Mouse (Mus musculus) heart, embryonic 14.5 days (tissue): ENCODE data around the gene Mdga1. TPM values are rescaled to one million over a fixed set of nuclear protein-coding genes. Genes with fewer than 3 reads are reported as not detected.

Source experiments
- ATAC-seq: fragments of 200-750 bp; cut with Nextera tagmentation; 2 replicates; pipeline ENCODE4 v1.8.0; 2017; ENCODE audit warnings: low read depth, moderate TSS enrichment; ENCODE audit not compliant: insufficient number of reproducible peaks, insufficient read depth, low FRiP score
- H3K27ac ChIP-seq, 2 experiments: fragments of 200-500 bp in 1 of 2; fragments of 300-500 bp in 1 of 2; sonication (generic) in 1 of 2; replicated peaks in 1 of 2; 2 replicates each; pipeline ENCODE4 v1.5.1; 2012 to 2014; ENCODE audit warnings: low read depth in 2 of 2, low read length in 2 of 2, control low read depth in 1 of 2, mild to moderate bottlenecking in 1 of 2, mixed read lengths in 1 of 2; ENCODE audit not compliant: control insufficient read depth in 1 of 2, insufficient read depth in 1 of 2
- H3K27me3 ChIP-seq: fragments of 300-500 bp; sonication (generic); 2 replicates; pipeline ENCODE4 v1.6.1; 2014; ENCODE audit warnings: mild to moderate bottlenecking, low read length, control low read depth; ENCODE audit not compliant: control insufficient read depth, insufficient read depth
- H3K36me3 ChIP-seq: fragments of 300-500 bp; sonication (generic); 2 replicates; pipeline ENCODE4 v1.6.1; 2014; ENCODE audit warnings: mild to moderate bottlenecking, control low read depth, low read length, mixed read lengths; ENCODE audit not compliant: control insufficient read depth, insufficient read depth
- H3K4me1 ChIP-seq, 2 experiments: fragments of 200-500 bp in 1 of 2; fragments of 300-500 bp in 1 of 2; sonication (generic) in 1 of 2; 2 replicates each; pipeline ENCODE4 v1.6.1; 2012 to 2014; ENCODE audit warnings: low read length in 2 of 2, control low read depth in 1 of 2, mixed read lengths in 1 of 2; ENCODE audit not compliant: control insufficient read depth in 2 of 2, insufficient read depth in 2 of 2
- H3K4me2 ChIP-seq: fragments of 300-500 bp; sonication (generic); 2 replicates; pipeline ENCODE4 v1.6.1; 2014; ENCODE audit warnings: mild to moderate bottlenecking, low read length
- H3K4me3 ChIP-seq, 2 experiments: fragments of 200-500 bp in 1 of 2; fragments of 300-500 bp in 1 of 2; sonication (generic) in 1 of 2; 2 replicates each; pipeline ENCODE4 v1.5.1; 2012 to 2014; ENCODE audit warnings: low read length in 2 of 2, mild to moderate bottlenecking in 2 of 2, control low read depth in 1 of 2, low read depth in 1 of 2, moderate library complexity in 1 of 2; ENCODE audit not compliant: control insufficient read depth in 1 of 2, insufficient read depth in 1 of 2
- H3K9ac ChIP-seq: fragments of 300-500 bp; sonication (generic); 2 replicates; pipeline ENCODE4 v1.6.1; 2014; ENCODE audit warnings: mild to moderate bottlenecking, low read length
- H3K9me3 ChIP-seq: fragments of 300-500 bp; sonication (generic); 2 replicates; pipeline ENCODE4 v1.6.1; 2016; ENCODE audit warnings: low read length, control low read depth; ENCODE audit not compliant: control insufficient read depth
- WGBS: fragments of 180-500 bp; shearing (Covaris S2); extraction: QIAGEN DNeasy Blood & Tissue Kit; methylation state at CpG from one replicate; pipeline ENCODE4 v1.1.7; 2014; 5-methylcytosine and 5-hydroxymethylcytosine counted together
- polyA plus RNA-seq: library from polyadenylated mRNA; unstranded; fragments of >200 nt; fragmentation: Nextera tagmentation; extraction: Ambion mirVana; gene quantifications from 2 replicates; pipeline ENCODE4 v1.2.1, GENCODE M21; 2014

The Mdga1 gene
- polyA plus RNA-seq, 1 experiment from 2014 or later = 6.3 TPM

DNA sequence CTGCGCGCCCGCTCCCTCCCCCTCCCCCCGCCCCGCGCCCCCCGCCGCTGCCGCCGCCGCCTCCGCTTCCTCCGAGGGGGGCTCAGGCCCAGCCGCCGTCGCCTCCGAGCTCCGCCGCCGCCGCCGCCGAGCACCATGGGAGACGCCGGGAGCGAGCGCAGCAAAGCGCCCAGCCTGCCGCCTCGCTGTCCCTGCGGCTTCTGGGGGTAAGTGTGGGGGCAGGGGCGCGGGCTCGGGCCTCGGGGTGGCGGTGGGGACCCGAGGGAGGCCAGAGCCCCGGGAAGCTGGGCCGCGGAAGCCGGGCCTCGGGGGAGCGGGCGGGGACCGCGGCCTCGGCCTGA lies 35.2 kb upstream of the Mdga1 start:
- H3K36me3 ChIP-seq = peaks cover 7% of the 10 kb centered on the region; the same call in 1 of the 2 replicates
- H3K4me3 ChIP-seq = peak overlapping the region; percentile 96 to 99
- H3K9ac ChIP-seq = peak overlapping the region; percentile 99
- 1% methylated on average over 35 of the region's 47 CpGs for WGBS
- H3K27me3 ChIP-seq = no peaks in the 10 kb centered on the region
- peaks cover 15 to 40% of the 10 kb centered on the region in 2 experiments for H3K4me1 ChIP-seq
- peak overlapping the region; percentile 60 to 100; a peak in 3 of 4 replicates for H3K27ac ChIP-seq
- no peaks in the 10 kb centered on the region for H3K9me3 ChIP-seq
- ATAC-seq = no peak; the same call in 1 of the 2 replicates
- H3K4me2 ChIP-seq = peak overlapping the region; percentile 83

DNA sequence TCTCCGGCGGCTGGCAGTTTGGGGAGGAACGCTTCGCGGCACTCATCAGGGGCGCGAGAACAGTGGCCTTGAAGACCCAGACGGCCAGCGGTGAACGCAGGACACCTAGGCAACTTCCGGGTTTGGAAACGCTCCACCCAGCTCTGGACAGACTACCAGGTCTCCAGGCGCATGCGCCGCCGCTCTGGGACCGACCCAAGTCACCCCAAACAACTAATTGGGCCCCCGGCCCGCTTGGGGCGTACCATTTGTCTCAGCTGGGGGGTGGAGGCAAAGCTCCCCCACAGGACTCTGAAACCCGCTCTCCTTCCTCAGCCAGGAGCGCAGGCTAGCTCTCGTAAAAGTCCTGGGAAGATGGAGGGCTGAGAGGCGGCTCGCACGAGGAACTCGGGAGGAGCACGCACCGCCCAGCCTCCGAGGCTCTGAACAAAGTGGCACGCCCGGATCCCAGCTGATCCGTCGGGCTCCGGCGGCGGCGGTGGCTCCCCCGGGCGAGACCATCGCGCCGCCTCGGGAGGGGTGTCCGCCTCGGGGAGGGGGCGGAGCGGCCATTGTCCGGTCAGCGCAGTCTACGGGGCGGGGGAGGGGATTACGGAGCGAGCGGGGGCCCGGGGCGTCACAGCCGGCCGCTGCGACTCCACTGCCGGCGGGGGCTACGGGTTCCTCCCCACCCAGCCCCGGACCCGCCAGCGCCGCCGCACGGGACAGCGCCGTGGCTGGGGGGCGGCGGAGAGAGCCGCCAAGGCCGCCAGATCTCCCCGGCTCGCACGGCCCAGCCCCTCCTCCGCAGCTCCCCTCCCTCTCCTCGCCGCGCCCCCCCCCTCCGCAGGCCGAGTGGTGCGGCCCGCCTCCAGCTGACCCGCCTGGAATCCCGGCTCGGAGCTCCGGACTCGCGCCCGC lies 34.6 kb upstream of the Mdga1 start, which contains the start of gene Zfand3:
Gene Zfand3 (plus strand): TSS at position 531 of the 900 bp plus-strand sequence.
- Histone ChIP-seq H3K9ac (peak within 1 kb of the TSS; percentile 99), H3K36me3 (0 out of 2 replicates have a peak, but pooled peaks cover under 1% of the 10 kb centered on the region), H3K27me3 (no peaks in the 10 kb centered on the region), H3K4me3 (peak within 1 kb of the TSS; percentile 96 to 99), H3K4me2 (peak within 1 kb of the TSS; percentile 92), H3K27ac (peak within 1 kb of the TSS; percentile 100), H3K9me3 (no peaks in the 10 kb centered on the region), H3K4me1 (peaks cover 11 to 34% of the 10 kb centered on the region in 2 experiments)
- ATAC-seq = peak; percentile 94
- 0% methylated on average over 60 of the region's 93 CpGs for WGBS

DNA sequence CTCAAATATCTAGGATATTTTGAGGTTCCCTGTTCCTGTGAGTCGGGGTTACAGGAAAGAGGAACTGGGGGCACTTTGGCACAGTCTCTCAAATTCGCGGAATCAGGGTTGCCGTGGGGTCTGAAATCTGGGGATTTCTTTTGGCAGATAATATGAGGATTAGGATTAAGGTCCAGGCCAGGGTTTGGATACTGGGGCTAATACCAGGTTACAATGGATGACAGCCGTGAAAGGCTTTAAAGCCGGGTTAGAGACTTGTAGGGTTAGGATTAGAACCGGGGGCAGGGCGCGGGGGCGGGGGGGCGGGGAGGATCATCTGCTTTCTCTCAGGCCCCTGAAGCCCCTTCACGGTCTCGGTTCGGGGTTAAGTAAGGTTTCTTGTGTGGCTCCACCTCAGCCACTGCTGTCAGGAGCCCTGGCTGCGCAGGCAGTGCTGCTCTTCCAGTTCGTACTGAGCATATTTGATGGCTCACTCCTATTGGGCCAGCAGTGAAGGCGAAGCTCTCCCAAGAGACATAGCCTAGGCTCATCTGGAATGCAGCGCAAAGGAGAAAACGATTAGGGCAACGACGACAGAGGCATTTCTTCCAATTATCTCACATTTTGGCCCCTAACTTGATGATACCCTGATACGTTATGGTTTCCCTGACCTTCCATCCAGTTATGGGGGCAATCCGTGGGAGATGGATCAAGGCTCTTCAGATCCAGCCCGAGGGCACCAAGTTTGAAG lies 28.8 kb upstream of the Mdga1 start:
- H3K27ac ChIP-seq = no peak overlapping the region
- H3K4me1 ChIP-seq = 0 out of 4 replicates have a peak, but pooled peaks cover 0 to 5% of the 10 kb centered on the region in 2 experiments
- no peaks in the 10 kb centered on the region for H3K27me3 ChIP-seq
- H3K9ac ChIP-seq = no peak overlapping the region
- ATAC-seq = no peak
- WGBS = 78% methylated on average over 24 of the region's 24 CpGs
- no peak overlapping the region for H3K4me2 ChIP-seq
- no peak overlapping the region for H3K4me3 ChIP-seq
- no peaks in the 10 kb centered on the region for H3K36me3 ChIP-seq
- no peaks in the 10 kb centered on the region for H3K9me3 ChIP-seq

DNA sequence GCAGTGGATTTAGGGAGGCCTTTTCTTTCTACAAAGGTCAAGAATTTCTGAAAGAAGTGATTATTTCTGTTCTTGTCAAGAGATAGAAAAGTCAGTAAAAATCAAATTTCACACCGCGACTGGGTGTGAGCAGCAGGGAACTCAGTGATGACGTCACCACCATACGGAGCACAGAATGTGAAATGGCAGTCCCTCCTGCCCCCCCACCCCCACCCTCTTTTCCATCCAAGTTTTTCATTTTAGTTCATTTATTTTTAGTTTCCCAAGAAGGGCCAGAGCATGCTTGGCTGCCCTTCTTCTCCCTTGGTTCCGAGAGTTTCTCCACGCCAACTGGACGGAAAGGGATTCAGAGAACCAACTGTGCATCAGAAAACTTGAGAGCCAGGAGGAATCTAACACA lies 27.8 kb upstream of the Mdga1 start:
- no peak overlapping the region for H3K4me2 ChIP-seq
- H3K9ac ChIP-seq = no peak overlapping the region
- H3K4me3 ChIP-seq = no peak overlapping the region
- no peaks in the 10 kb centered on the region for H3K4me1 ChIP-seq
- H3K36me3 ChIP-seq = no peaks in the 10 kb centered on the region
- H3K27me3 ChIP-seq = no peaks in the 10 kb centered on the region
- H3K27ac ChIP-seq = no peak overlapping the region
- no peak for ATAC-seq
- H3K9me3 ChIP-seq = no peaks in the 10 kb centered on the region
- 77% methylated on average over 7 of the region's 7 CpGs for WGBS

DNA sequence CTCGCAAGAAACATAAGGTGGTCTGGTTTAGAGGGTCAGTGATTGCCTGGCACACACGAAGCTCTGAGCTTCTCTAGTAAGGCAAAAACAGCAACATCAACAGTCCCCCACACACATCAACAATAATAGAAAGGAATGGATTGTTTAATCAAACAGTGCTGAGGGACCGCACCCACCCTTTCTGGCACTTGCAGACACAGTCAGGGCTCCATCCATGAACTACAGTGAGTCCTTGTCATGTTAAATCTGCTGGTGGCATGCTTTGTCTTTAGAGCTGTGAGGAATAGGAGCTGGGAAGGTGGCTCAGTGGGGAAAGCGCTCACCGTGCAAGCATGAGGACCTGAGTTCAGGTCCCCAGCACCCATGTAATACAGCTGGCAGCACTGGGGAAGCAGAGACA lies 26.1 kb upstream of the Mdga1 start:
- Histone ChIP-seq H3K36me3 (no peaks in the 10 kb centered on the region), H3K9ac (no peak overlapping the region), H3K4me1 (no peaks in the 10 kb centered on the region), H3K27ac (no peak overlapping the region), H3K4me2 (no peak overlapping the region), H3K27me3 (no peaks in the 10 kb centered on the region), H3K9me3 (no peaks in the 10 kb centered on the region), H3K4me3 (no peak overlapping the region)
- ATAC-seq = no peak
- WGBS = 84% methylated on average over 5 of the region's 5 CpGs

DNA sequence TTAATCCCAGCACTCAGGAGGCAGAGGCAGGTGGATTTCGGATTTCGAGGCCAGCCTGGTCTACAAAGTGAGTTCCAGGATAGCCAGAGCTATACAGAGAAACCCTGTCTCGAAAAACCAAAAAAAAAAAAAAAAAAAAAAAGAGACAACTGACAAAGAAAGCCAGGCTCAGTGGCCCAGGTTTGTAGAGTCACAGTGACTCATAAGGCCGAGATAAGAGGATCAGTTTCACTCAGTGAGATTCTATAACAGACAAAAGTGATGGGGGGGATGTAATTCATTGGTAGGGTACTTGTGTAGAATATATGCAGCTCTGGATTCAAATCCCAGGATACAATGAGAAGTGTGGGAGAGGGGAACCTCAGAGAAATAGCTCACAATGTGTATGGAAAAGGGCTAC lies 24.6 kb upstream of the Mdga1 start:
- 67% methylated on average over 4 of the region's 4 CpGs for WGBS
- H3K27ac ChIP-seq = no peak overlapping the region
- H3K4me1 ChIP-seq = no peaks in the 10 kb centered on the region
- no peak overlapping the region for H3K9ac ChIP-seq
- no peak overlapping the region for H3K4me3 ChIP-seq
- H3K4me2 ChIP-seq = no peak overlapping the region
- H3K9me3 ChIP-seq = no peaks in the 10 kb centered on the region
- H3K36me3 ChIP-seq = no peaks in the 10 kb centered on the region
- no peak for ATAC-seq
- no peaks in the 10 kb centered on the region for H3K27me3 ChIP-seq

DNA sequence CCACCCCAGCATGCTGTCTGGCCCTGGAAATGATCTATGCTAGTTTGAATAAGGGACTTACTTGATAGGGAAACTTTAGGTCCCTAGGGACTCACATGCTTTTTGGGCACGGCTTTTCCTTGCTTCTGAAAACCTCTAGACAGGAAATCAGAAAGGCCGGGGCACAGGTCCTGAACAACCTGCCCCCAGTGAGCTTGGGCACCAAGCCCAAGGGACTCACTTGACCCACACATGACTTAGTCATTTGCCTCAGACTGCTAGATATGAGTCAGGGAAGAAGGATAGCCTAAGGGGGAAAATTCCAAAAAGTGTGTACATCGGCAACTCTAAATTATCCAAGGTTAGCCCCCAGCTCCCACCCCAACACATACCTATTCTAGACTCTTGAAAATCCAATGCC lies 24.1 kb upstream of the Mdga1 start:
- Histone ChIP-seq H3K27ac (no peak overlapping the region), H3K4me3 (no peak overlapping the region), H3K9me3 (no peaks in the 10 kb centered on the region), H3K4me2 (no peak overlapping the region), H3K4me1 (no peaks in the 10 kb centered on the region), H3K27me3 (no peaks in the 10 kb centered on the region), H3K36me3 (no peaks in the 10 kb centered on the region), H3K9ac (no peak overlapping the region)
- no peak for ATAC-seq
- 72% methylated on average over 3 of the region's 3 CpGs for WGBS
